Comparison of ENCODE assay signal across 21 mouse cellular contexts in genomic region chr1:167746676-167747075, GRCm38 (mm10). TPM values are rescaled to one million over a fixed set of nuclear protein-coding genes. Genes with fewer than 3 reads are reported as not detected.
DNase-seq lines count a peak whose midpoint lies in the region; ATAC-seq and TF ChIP-seq lines count a peak whose summit lies in the region.
"Had no signal": no experiment of that assay in that cellular context is flagged by ENCODE, and none has a peak within 500 bp of the region (broad histone marks: within the 10 kb centered on the region; RNA-seq: fewer than 3 reads in every experiment).

No protein-coding gene starts in this region.

- no peaks in the 10 kb centered on the region for H3K36me3 ChIP-seq in liver, embryonic 16.5 days (ENCODE audit: control insufficient read depth, insufficient read depth)
- H3K36me3 ChIP-seq in midbrain, embryonic 13.5 days, result no peaks in the 10 kb centered on the region
- H3K36me3 ChIP-seq: embryonic facial prominence, embryonic 10.5 days; embryonic facial prominence, embryonic 12.5 days; forebrain, embryonic 15.5 days had no signal

- no peaks in the 10 kb centered on the region for H3K9me3 ChIP-seq in liver, embryonic 16.5 days (replicated peaks; ENCODE audit: control insufficient read depth, low read length)
- no peaks in the 10 kb centered on the region for H3K9me3 ChIP-seq in midbrain, embryonic 13.5 days
- H3K9me3 ChIP-seq: embryonic facial prominence, embryonic 10.5 days; embryonic facial prominence, embryonic 12.5 days; forebrain, embryonic 13.5 days; forebrain, embryonic 15.5 days had no signal

- H3K4me3 ChIP-seq in layer of hippocampus, adult 2 months, result no peak overlapping the region
- no peak overlapping the region for H3K4me3 ChIP-seq in liver, embryonic 16.5 days (ENCODE audit: low read depth, low read length)
- no peak overlapping the region for H3K4me3 ChIP-seq in midbrain, embryonic 13.5 days (replicated peaks)
- H3K4me3 ChIP-seq: embryonic facial prominence, embryonic 10.5 days; embryonic facial prominence, embryonic 12.5 days; forebrain, embryonic 13.5 days; forebrain, embryonic 15.5 days had no signal

- no peaks in the 10 kb centered on the region for H3K4me1 ChIP-seq in liver, embryonic 16.5 days (ENCODE audit: control insufficient read depth, low read depth, low read length)
- no peaks in the 10 kb centered on the region for H3K4me1 ChIP-seq in midbrain, embryonic 13.5 days (replicated peaks)
- H3K4me1 ChIP-seq: embryonic facial prominence, embryonic 10.5 days; embryonic facial prominence, embryonic 12.5 days; forebrain, embryonic 13.5 days; forebrain, embryonic 15.5 days had no signal

- peak; percentile 39; the same call in 1 of the 2 replicates for ATAC-seq in liver, embryonic 16.5 days (ENCODE audit: low read depth)
- ATAC-seq in midbrain, embryonic 13.5 days, result no peak
- ATAC-seq: forebrain, embryonic 13.5 days; forebrain, embryonic 15.5 days; forebrain, postnatal 0 days had no signal

- no peak overlapping the region for H3K4me2 ChIP-seq in liver, embryonic 16.5 days (ENCODE audit: low read depth, low read length)
- H3K4me2 ChIP-seq in midbrain, embryonic 13.5 days (replicated peaks), result no peak overlapping the region
- H3K4me2 ChIP-seq: embryonic facial prominence, embryonic 12.5 days; forebrain, embryonic 13.5 days; forebrain, embryonic 15.5 days had no signal

- peak; percentile 14 for TF ChIP-seq CTCF in layer of hippocampus, adult 2 months (conservative IDR thresholded peaks at IDR 0.05)

- no peaks in the 10 kb centered on the region for H3K27me3 ChIP-seq in liver, embryonic 16.5 days (ENCODE audit: control insufficient read depth, insufficient read depth, low read depth, low read length)
- peaks cover 31% of the 10 kb centered on the region for H3K27me3 ChIP-seq in midbrain, embryonic 13.5 days
- H3K27me3 ChIP-seq: embryonic facial prominence, embryonic 12.5 days; forebrain, embryonic 13.5 days; forebrain, embryonic 15.5 days had no signal

- DNase-seq in layer of hippocampus, adult 2 months (ENCODE audit: low spot score in 2 of 2), result no peak
- no peak for DNase-seq in layer of hippocampus, postnatal 14 days (ENCODE audit: low spot score in 2 of 2)
- DNase-seq in liver, result no peak
- DNase-seq in retina, embryonic 14.5 days (ENCODE audit: low spot score), result peak; percentile 31
- no peak for DNase-seq in retina, postnatal 1 day
- DNase-seq: adrenal gland, adult 2 months; adrenal gland, postnatal 10 days; adrenal gland, postnatal 25 days; cerebellum, adult 11-12 months; cerebellum, adult 2 months; cerebellum, adult 9-10 months; cerebellum, postnatal 10 days; cerebellum, postnatal 25 days; forebrain, postnatal 0 days had no signal

- H3K27ac ChIP-seq in layer of hippocampus, adult 2 months, result no peak overlapping the region
- no peak overlapping the region for H3K27ac ChIP-seq in liver, embryonic 16.5 days (ENCODE audit: low read length)
- no peak overlapping the region for H3K27ac ChIP-seq in midbrain, embryonic 13.5 days
- H3K27ac ChIP-seq: embryonic facial prominence, embryonic 10.5 days; embryonic facial prominence, embryonic 12.5 days; forebrain, embryonic 13.5 days; forebrain, embryonic 15.5 days had no signal

- no peak overlapping the region for H3K9ac ChIP-seq in liver, embryonic 16.5 days (ENCODE audit: low read depth, low read length)
- H3K9ac ChIP-seq in midbrain, embryonic 13.5 days (replicated peaks), result no peak overlapping the region
- H3K9ac ChIP-seq: embryonic facial prominence, embryonic 12.5 days; forebrain, embryonic 13.5 days; forebrain, embryonic 15.5 days; forebrain, postnatal 0 days had no signal

- 34% methylated on average over 6 of the region's 6 CpGs for WGBS in liver, embryonic 16.5 days (ENCODE audit: insufficient replicate concordance)
- WGBS in midbrain, embryonic 13.5 days, result 53% methylated on average over 6 of the region's 6 CpGs

RNA-seq across cellular contexts. Expression of gene Lmx1a, which starts 57.6 kb away (rescaled TPM):
- total RNA-seq in layer of hippocampus, adult 2 months (2021), result under 1 TPM; 0.10 to 0.33 TPM
- 1 to 10 TPM in 1 of 2 experiments, under 1 TPM in 1; 0.31 to 1.3 TPM for total RNA-seq in layer of hippocampus, postnatal 14 days (2021)
- 0.02 and 0.04 TPM in 2 replicates for polyA plus RNA-seq in liver, embryonic 16.5 days (2015; fragmentation: Nextera tagmentation; extraction: Ambion mirVana)
- polyA plus RNA-seq in midbrain, embryonic 13.5 days (2015; fragmentation: Nextera tagmentation; extraction: Ambion mirVana), result 15.0 and 19.6 TPM in 2 replicates
- total RNA-seq: adrenal gland, postnatal 25 days; MEL had no signal
- polyA plus RNA-seq: adrenal gland, adult 2 months had no signal
